Mouse (Mus musculus): ENCODE results near the gene Kctd11. TPM values are rescaled to one million over a fixed set of nuclear protein-coding genes. Genes with fewer than 3 reads are reported as not detected.

Gene Kctd11
- polyA plus RNA-seq, 1 experiment from 2014 or later = 11.4 TPM

DNA sequence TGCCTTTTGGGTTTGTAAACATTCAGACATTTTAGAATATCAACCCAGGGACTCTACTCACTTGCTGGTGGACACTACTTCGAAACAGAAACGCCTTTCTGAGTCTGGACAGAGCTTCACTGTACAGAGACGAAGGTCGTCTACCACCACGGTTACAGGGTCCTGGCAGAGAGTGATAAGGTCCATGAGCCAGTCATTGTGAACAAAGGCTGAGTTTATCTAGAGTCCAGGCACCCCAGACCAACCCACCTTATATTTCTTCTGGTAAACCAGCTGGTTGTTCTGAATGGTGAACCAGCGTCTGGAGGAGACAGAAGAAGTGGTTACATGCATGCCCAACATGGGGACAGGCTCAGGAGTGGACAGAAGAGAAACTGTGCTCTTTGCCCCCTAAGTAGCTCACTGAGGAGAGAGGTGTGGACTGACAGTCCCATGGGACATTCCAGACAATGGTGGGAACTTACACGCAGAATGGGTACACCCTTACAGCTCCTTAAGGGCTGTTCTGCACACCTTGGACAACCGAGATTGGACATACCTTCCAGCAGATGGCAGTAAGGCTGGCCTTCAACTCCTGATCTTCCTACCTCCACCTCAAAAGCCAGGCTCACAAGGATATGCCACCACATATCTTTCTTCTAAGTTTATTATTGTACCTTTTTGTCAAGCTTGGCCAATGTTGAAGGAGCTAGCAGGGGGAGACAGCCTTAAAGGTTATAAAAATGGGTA is 5.9 kb upstream of the Kctd11 start:
- H3K9me3 ChIP-seq (ENCODE audit: control insufficient read depth, low read length) = no peaks in the 10 kb centered on the region
- no peak overlapping the region for H3K4me3 ChIP-seq (ENCODE audit: low read length)
- H3K4me1 ChIP-seq (replicated peaks; ENCODE audit: control insufficient read depth, insufficient read depth, low read length) = peaks cover 11% of the 10 kb centered on the region
- WGBS = 53% methylated on average over 8 of the region's 8 CpGs
- no peak overlapping the region for H3K4me2 ChIP-seq (ENCODE audit: low read depth, low read length)
- H3K27me3 ChIP-seq (ENCODE audit: control insufficient read depth, insufficient read depth, low read depth, low read length) = no peaks in the 10 kb centered on the region
- no peak overlapping the region for H3K27ac ChIP-seq (ENCODE audit: low read length)
- H3K36me3 ChIP-seq (ENCODE audit: control insufficient read depth, insufficient read depth, low read length) = no peaks in the 10 kb centered on the region
- H3K9ac ChIP-seq (ENCODE audit: low read length) = no peak overlapping the region
- ATAC-seq (ENCODE audit: low read depth) = peak; percentile 18; the same call in 1 of the 2 replicates

DNA sequence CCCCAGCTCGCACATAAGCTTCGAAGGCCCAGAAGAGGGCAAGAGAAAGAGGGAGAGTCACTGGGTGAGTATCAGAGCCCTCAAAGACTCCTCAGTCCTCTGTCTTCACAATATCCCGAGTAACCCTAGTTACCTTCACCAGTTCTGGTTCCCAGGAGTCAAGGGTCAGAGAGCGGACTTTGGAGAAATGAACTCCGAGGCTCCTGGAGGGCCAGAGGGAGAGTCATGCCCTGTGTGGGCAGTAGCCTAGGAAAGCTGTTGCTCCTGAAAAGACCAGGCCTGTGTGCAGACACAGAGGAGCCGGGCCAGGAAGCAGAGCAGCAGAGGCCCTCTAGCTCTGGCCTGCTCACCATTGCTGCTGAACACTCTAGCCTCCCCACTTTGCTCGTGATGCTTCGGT is 3.5 kb upstream of the Kctd11 start:
- 64% methylated on average over 8 of the region's 8 CpGs for WGBS
- Histone ChIP-seq H3K4me3 (ENCODE audit: low read length) (no peak overlapping the region), H3K27me3 (ENCODE audit: control insufficient read depth, insufficient read depth, low read depth, low read length) (no peaks in the 10 kb centered on the region), H3K9me3 (ENCODE audit: control insufficient read depth, low read length) (no peaks in the 10 kb centered on the region), H3K9ac (ENCODE audit: low read length) (no peak overlapping the region), H3K4me2 (ENCODE audit: low read depth, low read length) (peak overlapping the region; percentile 25), H3K27ac (ENCODE audit: low read length) (peak overlapping the region; percentile 66), H3K36me3 (ENCODE audit: control insufficient read depth, insufficient read depth, low read length) (no peaks in the 10 kb centered on the region), H3K4me1 (replicated peaks; ENCODE audit: control insufficient read depth, insufficient read depth, low read length) (peaks cover 15% of the 10 kb centered on the region)
- ATAC-seq (ENCODE audit: low read depth) = no peak

DNA sequence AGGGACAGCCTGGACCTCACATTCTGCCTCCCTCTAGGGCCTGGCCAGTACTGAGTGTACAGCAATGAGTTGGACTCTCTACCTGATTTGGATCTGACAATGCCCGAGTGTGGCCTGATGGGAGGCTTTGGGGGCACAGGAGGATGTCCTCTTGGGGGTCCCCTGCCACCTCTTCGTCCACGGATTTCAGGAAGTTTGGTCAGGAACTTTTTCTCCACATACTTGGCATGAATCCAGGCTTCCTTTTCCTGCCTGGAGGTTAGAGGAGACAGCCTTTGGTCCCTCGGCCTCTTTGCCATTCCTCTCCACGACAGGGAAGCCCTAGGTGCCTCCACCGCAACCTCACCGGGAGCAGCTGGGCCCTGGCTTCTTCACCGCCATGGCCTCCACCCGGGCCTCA is 3.0 kb upstream of the Kctd11 start:
- H3K9me3 ChIP-seq (ENCODE audit: control insufficient read depth, low read length) = no peaks in the 10 kb centered on the region
- H3K9ac ChIP-seq (ENCODE audit: low read length) = no peak overlapping the region
- no peaks in the 10 kb centered on the region for H3K36me3 ChIP-seq (ENCODE audit: control insufficient read depth, insufficient read depth, low read length)
- peak overlapping the region; percentile 66 for H3K27ac ChIP-seq (ENCODE audit: low read length)
- H3K4me3 ChIP-seq (ENCODE audit: low read length) = no peak overlapping the region
- 51% methylated on average over 9 of the region's 9 CpGs for WGBS
- peak overlapping the region; percentile 25 for H3K4me2 ChIP-seq (ENCODE audit: low read depth, low read length)
- no peak for ATAC-seq (ENCODE audit: low read depth)
- H3K27me3 ChIP-seq (ENCODE audit: control insufficient read depth, insufficient read depth, low read depth, low read length) = no peaks in the 10 kb centered on the region
- H3K4me1 ChIP-seq (replicated peaks; ENCODE audit: control insufficient read depth, insufficient read depth, low read length) = peaks cover 19% of the 10 kb centered on the region

DNA sequence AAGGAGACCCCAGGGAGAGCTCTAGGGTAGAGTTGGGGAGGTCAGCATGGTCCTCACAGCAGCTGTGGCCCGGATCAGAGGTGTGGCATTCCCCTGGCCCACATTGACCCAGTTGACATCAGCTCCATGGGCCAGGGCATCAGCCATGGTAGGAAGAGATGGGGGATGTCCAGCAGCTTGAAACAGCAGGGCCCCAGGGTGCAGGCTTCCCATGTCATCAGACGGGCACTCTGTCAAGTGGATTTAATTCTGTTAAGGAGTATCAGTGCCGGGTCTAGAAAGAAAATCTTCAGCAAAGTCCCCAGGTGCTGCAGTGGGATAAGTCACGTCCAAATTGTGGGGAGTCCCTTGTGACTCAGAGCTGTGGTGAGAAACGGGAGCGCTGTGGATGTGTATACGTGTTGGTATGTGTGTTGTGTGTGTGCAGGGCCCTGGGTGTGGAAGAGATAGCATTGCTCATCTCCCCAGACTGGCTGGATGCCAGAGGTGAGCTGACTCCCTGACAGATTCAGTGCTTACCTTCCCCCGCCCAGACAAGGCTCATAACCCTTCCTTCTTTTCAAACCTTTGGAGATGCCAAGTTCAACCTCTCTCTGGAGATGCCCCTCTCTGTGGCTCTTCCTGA is 2.4 kb upstream of the Kctd11 start:
- 80% methylated on average over 8 of the region's 8 CpGs for WGBS
- no peak overlapping the region for H3K27ac ChIP-seq (ENCODE audit: low read length)
- no peaks in the 10 kb centered on the region for H3K27me3 ChIP-seq (ENCODE audit: control insufficient read depth, insufficient read depth, low read depth, low read length)

DNA sequence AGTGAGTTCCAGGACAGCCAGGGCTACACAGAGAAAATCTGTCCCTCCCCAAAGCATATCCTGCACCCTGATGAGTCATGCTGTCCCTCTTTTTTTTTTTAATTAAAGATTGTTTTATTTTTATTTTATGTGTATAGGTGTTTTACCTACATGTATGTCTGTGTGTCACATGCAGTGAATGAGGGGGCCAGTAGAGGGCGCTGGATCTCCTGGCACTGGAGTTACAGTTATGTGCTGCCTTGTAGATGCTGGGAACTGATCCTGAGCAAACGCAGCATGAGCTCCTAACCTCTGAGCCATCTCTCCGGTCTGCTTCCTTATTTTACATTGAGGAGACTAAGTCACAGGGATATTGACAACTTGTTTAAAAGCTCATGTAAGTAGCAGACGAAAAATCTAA is 1.9 kb upstream of the Kctd11 start:
- Histone ChIP-seq H3K4me3 (ENCODE audit: low read length) (no peak overlapping the region), H3K4me2 (ENCODE audit: low read depth, low read length) (no peak overlapping the region), H3K36me3 (ENCODE audit: control insufficient read depth, insufficient read depth, low read length) (no peaks in the 10 kb centered on the region), H3K9me3 (ENCODE audit: control insufficient read depth, low read length) (no peaks in the 10 kb centered on the region), H3K4me1 (replicated peaks; ENCODE audit: control insufficient read depth, insufficient read depth, low read length) (peaks cover 28% of the 10 kb centered on the region), H3K27me3 (ENCODE audit: control insufficient read depth, insufficient read depth, low read depth, low read length) (no peaks in the 10 kb centered on the region), H3K27ac (ENCODE audit: low read length) (no peak overlapping the region), H3K9ac (ENCODE audit: low read length) (no peak overlapping the region)
- ATAC-seq (ENCODE audit: low read depth) = no peak
- WGBS = 64% methylated on average over 4 of the region's 4 CpGs

More for the DNA sequence above, 2.4 kb upstream of the Kctd11 start:
- ATAC-seq (ENCODE audit: low read depth) = no peak
- no peaks in the 10 kb centered on the region for H3K36me3 ChIP-seq (ENCODE audit: control insufficient read depth, insufficient read depth, low read length)
- H3K4me3 ChIP-seq (ENCODE audit: low read length) = no peak overlapping the region
- H3K4me1 ChIP-seq (replicated peaks; ENCODE audit: control insufficient read depth, insufficient read depth, low read length) = peaks cover 25% of the 10 kb centered on the region
- H3K4me2 ChIP-seq (ENCODE audit: low read depth, low read length) = no peak overlapping the region
- no peak overlapping the region for H3K9ac ChIP-seq (ENCODE audit: low read length)
- H3K9me3 ChIP-seq (ENCODE audit: control insufficient read depth, low read length) = no peaks in the 10 kb centered on the region

DNA sequence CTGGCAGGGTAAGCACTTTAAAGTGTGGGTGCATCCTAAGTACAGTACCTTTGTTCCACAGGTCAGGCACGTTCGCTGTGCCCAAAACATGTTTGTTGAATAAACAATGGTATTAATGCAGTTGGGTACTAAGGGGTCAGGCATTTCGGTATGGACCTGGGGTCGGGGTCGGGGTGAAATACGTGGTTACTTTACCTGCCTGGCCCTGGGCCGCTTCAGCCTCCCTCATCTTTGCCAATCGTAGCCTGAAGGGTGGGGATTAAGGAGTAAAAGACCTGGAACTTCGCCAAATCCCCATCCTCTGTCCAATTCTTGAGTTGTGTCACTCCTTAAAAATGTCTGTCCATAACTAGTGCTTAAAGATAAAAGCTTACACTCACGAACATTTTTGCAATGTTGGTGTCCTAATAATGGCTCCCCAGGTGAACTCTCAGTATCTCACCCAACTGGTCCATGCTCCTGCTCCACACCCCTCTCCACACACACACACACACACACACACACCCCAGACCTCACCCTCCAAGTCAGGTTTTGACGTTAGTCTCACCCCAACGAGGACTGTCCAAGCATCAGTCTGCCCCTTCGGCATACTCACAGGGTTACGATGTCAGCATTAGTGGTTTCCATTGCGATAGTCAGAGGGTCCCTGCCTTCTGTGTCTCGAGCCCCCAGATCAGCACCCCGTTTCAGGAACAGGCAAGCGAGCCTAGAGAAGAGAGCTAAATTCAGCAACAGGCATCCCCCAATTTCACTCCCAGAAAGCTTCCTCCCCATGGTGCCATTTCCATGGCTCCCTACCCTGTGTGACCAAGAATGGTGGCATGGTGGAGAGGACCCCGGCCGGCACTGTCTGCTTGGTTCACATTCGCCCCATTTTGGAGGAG is 823 bp upstream of the Kctd11 start:
- peak overlapping the region; percentile 76 for H3K9ac ChIP-seq (ENCODE audit: low read length)
- 52% methylated on average over 21 of the region's 21 CpGs for WGBS
- peak overlapping the region; percentile 87 for H3K4me2 ChIP-seq (ENCODE audit: low read depth, low read length)
- H3K36me3 ChIP-seq (ENCODE audit: control insufficient read depth, insufficient read depth, low read length) = no peaks in the 10 kb centered on the region
- H3K4me1 ChIP-seq (replicated peaks; ENCODE audit: control insufficient read depth, insufficient read depth, low read length) = peaks cover 38% of the 10 kb centered on the region
- H3K9me3 ChIP-seq (ENCODE audit: control insufficient read depth, low read length) = no peaks in the 10 kb centered on the region
- H3K27me3 ChIP-seq (ENCODE audit: control insufficient read depth, insufficient read depth, low read depth, low read length) = no peaks in the 10 kb centered on the region
- ATAC-seq (ENCODE audit: low read depth) = no peak
- H3K27ac ChIP-seq (ENCODE audit: low read length) = peak overlapping the region; percentile 95
- H3K4me3 ChIP-seq (ENCODE audit: low read length) = peak overlapping the region; percentile 62

DNA sequence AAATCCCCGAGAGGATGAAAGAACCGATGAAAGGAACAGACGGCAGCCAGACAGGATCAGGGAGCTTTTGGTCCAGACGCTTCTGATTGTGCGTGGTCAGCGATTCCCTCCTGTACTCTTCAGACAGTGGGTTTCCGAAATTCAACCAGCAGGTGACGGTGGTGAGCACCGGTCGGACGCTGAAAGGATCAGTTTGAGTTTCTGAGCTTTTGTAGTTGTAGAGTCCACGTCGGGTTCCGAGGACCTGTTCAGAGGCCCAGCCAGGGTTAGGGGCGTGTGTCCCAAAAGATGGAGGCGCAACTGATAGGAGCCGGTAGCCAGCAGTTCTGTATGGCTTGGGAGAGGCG is 727 bp downstream of the Kctd11 start:
- H3K27me3 ChIP-seq (ENCODE audit: control insufficient read depth, insufficient read depth, low read depth, low read length) = no peaks in the 10 kb centered on the region
- ATAC-seq (ENCODE audit: low read depth) = peak; percentile 35; the same call in 1 of the 2 replicates
- no peaks in the 10 kb centered on the region for H3K36me3 ChIP-seq (ENCODE audit: control insufficient read depth, insufficient read depth, low read length)
- H3K4me2 ChIP-seq (ENCODE audit: low read depth, low read length) = peak overlapping the region; percentile 87
- H3K9me3 ChIP-seq (ENCODE audit: control insufficient read depth, low read length) = no peaks in the 10 kb centered on the region
- peak overlapping the region; percentile 95 for H3K27ac ChIP-seq (ENCODE audit: low read length)
- 1% methylated on average over 18 of the region's 18 CpGs for WGBS
- peaks cover 52% of the 10 kb centered on the region for H3K4me1 ChIP-seq (replicated peaks; ENCODE audit: control insufficient read depth, insufficient read depth, low read length)
- peak overlapping the region; percentile 62 for H3K4me3 ChIP-seq (ENCODE audit: low read length)
- H3K9ac ChIP-seq (ENCODE audit: low read length) = peak overlapping the region; percentile 76

DNA sequence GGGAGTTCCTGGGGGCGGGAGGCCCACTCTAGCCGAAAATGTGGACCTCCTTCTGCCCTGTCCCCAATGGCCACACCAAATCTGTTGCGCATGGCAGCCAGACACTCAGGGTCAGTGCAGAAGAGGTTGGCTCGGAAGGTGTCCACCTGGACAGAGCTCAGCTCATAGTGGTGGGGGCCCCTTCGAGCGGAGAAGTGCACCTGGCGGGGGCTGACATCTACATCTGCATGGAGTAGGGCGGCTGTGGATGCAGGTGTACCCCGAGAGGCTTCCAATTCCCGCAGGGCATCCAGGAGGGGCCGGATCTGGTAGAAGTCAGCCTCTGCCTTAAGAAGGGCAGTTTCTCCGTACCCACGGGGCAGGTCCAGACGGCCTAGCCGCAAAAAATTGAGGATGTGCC is 1.5 kb downstream of the Kctd11 start:
- 35% methylated on average over 15 of the region's 15 CpGs for WGBS
- Histone ChIP-seq H3K9me3 (ENCODE audit: control insufficient read depth, low read length) (no peaks in the 10 kb centered on the region), H3K4me1 (replicated peaks; ENCODE audit: control insufficient read depth, insufficient read depth, low read length) (peaks cover 53% of the 10 kb centered on the region), H3K4me3 (ENCODE audit: low read length) (peak overlapping the region; percentile 62), H3K9ac (ENCODE audit: low read length) (peak overlapping the region; percentile 76), H3K4me2 (ENCODE audit: low read depth, low read length) (peak overlapping the region; percentile 87), H3K27ac (ENCODE audit: low read length) (no peak overlapping the region), H3K27me3 (ENCODE audit: control insufficient read depth, insufficient read depth, low read depth, low read length) (no peaks in the 10 kb centered on the region), H3K36me3 (ENCODE audit: control insufficient read depth, insufficient read depth, low read length) (no peaks in the 10 kb centered on the region)
- no peak for ATAC-seq (ENCODE audit: low read depth)

DNA sequence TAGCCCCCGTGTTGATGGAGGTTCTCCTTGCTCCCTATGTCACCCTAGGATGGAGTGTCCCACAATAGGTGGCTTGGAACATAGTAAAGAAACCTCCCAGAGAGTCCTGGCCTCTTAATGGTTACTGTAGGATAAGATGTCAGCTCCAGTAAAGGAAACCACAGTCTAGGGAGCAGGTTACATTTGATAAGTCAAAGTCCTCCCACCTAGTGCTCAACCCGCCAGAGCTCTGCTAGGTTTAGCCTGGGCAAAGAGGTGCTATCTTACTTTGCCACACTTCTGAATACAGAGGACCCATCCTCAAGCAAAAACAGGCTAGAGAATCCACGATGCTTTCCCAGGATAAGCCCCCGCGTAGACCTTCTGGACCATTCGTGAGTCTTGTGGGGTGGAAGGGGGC is 2.3 kb downstream of the Kctd11 start:
- H3K9me3 ChIP-seq (ENCODE audit: control insufficient read depth, low read length) = no peaks in the 10 kb centered on the region
- peak overlapping the region; percentile 87 for H3K4me2 ChIP-seq (ENCODE audit: low read depth, low read length)
- H3K36me3 ChIP-seq (ENCODE audit: control insufficient read depth, insufficient read depth, low read length) = no peaks in the 10 kb centered on the region
- peak overlapping the region; percentile 76 for H3K9ac ChIP-seq (ENCODE audit: low read length)
- H3K4me1 ChIP-seq (replicated peaks; ENCODE audit: control insufficient read depth, insufficient read depth, low read length) = peaks cover 49% of the 10 kb centered on the region
- peak overlapping the region; percentile 62 for H3K4me3 ChIP-seq (ENCODE audit: low read length)
- H3K27ac ChIP-seq (ENCODE audit: low read length) = no peak overlapping the region
- 80% methylated on average over 6 of the region's 6 CpGs for WGBS
- no peak for ATAC-seq (ENCODE audit: low read depth)
- H3K27me3 ChIP-seq (ENCODE audit: control insufficient read depth, insufficient read depth, low read depth, low read length) = no peaks in the 10 kb centered on the region

All from lung, embryonic 16.5 days (tissue).